Mouse (Mus musculus): ENCODE results near the gene Wdr62. TPM values are rescaled to one million over a fixed set of nuclear protein-coding genes. Genes with fewer than 3 reads are reported as not detected.

Gene Wdr62
- polyA plus RNA-seq (2014; fragmentation: Nextera tagmentation; extraction: Ambion mirVana), result 7.7 and 9.9 TPM in 2 replicates

DNA sequence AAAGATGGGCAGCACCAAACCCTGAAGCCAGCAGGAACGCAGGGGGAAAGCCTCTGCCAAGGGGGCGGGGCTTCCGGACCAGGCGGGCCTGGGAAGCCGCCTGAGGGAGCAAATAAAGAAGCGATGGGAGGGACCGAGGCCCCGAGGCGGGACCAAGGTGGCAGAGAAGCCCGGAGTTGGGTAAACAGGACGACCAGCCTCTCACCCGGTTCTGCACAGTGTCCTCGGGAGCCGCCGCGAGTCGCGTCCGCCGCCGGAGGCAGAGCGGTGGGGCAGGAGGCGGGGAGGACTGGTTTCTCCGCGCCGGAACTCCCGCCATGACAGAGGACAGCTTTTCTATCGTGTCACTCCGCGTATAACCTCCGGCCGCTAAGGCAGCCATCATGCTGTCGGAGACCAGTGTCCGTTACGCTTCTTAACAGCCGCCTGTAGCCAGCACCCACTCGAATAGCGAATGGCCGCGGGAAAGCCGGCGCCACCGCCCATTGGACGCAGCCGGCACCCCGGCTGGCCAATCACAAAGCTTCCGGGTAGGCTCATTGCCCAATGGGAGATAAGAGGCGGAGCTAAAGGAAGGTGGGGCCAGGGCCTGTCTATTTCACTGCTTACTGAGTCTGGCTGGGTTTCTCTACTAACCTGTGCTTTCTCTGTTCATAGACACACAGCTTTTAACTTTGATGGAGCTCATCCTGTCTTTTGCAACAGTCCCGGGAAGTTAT is at the start of gene Wdr62, which contains the start of gene Thap8:
Wdr62 (minus strand) TSS at position 469 of the 719 bp plus-strand sequence.
Thap8 (plus strand) TSS at position 144 of the 719 bp plus-strand sequence.
- Histone ChIP-seq H3K9me3 (replicated peaks; ENCODE audit: control insufficient read depth, low read length) (no peaks in the 10 kb centered on the region), H3K4me3 (ENCODE audit: low read depth, low read length) (peak within 1 kb of the TSS; percentile 87), H3K27ac (ENCODE audit: low read depth, low read length) (peak within 1 kb of the TSS; percentile 95), H3K27me3 (ENCODE audit: control insufficient read depth, insufficient read depth, low read length) (no peaks in the 10 kb centered on the region; the same call in 1 of the 2 replicates), H3K4me1 (ENCODE audit: control insufficient read depth, insufficient read depth, low read length) (peaks cover 6% of the 10 kb centered on the region), H3K36me3 (ENCODE audit: control insufficient read depth, insufficient read depth, low read length) (no peaks in the 10 kb centered on the region), H3K4me2 (peak within 1 kb of the TSS; percentile 79), H3K9ac (ENCODE audit: low read depth, low read length) (peak within 1 kb of the TSS; percentile 76)
- under 1% methylated on average over 49 of the region's 49 CpGs for WGBS (ENCODE audit: insufficient replicate concordance)
- ATAC-seq (replicated peaks; ENCODE audit: insufficient number of reproducible peaks, low FRiP score, low TSS enrichment), result peak; percentile 95

DNA sequence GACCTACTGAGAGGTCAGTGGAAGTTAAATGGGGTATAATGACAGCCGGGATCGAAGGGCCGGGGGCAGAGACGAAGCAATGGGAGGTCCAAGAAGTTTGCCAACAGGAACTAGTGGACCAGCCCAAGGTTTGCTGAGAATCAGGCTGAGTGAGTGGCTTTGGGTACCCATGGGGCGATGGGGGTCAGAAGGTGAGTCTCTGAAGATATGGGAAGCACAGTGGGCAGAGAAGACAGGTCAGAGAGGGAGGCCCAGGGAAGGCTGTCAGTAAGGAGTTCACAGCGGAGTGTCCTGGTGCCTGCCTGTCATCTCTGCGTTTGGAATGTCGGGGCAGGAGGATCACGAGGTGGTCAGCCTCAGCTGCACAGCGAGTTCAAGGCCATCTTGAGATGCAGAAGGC is 48.2 kb upstream of the Wdr62 start:
- ATAC-seq (replicated peaks; ENCODE audit: insufficient number of reproducible peaks, low FRiP score, low TSS enrichment), result no peak
- Histone ChIP-seq H3K27me3 (ENCODE audit: control insufficient read depth, insufficient read depth, low read length) (no peaks in the 10 kb centered on the region), H3K4me1 (ENCODE audit: control insufficient read depth, insufficient read depth, low read length) (peaks cover 14% of the 10 kb centered on the region; the same call in 1 of the 2 replicates), H3K4me3 (ENCODE audit: low read depth, low read length) (no peak overlapping the region), H3K27ac (ENCODE audit: low read depth, low read length) (no peak overlapping the region), H3K4me2 (no peak overlapping the region), H3K36me3 (ENCODE audit: control insufficient read depth, insufficient read depth, low read length) (no peaks in the 10 kb centered on the region), H3K9me3 (replicated peaks; ENCODE audit: control insufficient read depth, low read length) (no peaks in the 10 kb centered on the region), H3K9ac (ENCODE audit: low read depth, low read length) (no peak overlapping the region)
- WGBS (ENCODE audit: insufficient replicate concordance), result 43% methylated on average over 10 of the region's 10 CpGs

GRCm38 (mm10) chr7:30327140-30327539 is 46.9 kb upstream of the Wdr62 start:
- Histone ChIP-seq H3K4me2 (no peak overlapping the region), H3K27me3 (ENCODE audit: control insufficient read depth, insufficient read depth, low read length) (no peaks in the 10 kb centered on the region)
- WGBS (ENCODE audit: insufficient replicate concordance), result 47% methylated on average over 15 of the region's 15 CpGs

DNA sequence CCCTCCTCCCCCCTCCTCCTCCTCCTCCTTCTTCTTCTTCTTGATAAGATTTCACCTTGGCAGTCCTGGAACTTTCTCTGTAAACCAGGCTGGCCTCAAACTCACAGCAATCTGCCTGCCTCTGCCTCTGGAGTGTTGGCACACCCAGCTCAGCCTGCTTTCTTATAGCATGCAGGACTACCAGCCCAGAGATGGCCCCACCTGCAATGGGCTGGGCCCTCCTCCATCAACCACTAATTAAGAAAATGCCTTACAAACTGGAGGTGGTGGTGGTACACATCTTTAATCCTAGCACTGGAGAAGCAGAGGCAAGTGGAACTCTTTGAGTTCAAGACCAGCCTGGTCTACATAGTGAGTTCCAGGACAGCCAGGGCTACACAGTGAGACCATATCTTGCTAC is 46.2 kb upstream of the Wdr62 start:
- ATAC-seq (replicated peaks; ENCODE audit: insufficient number of reproducible peaks, low FRiP score, low TSS enrichment), result no peak
- no peak overlapping the region for H3K4me2 ChIP-seq
- H3K9me3 ChIP-seq (replicated peaks; ENCODE audit: control insufficient read depth, low read length), result no peaks in the 10 kb centered on the region
- H3K27me3 ChIP-seq (ENCODE audit: control insufficient read depth, insufficient read depth, low read length), result no peaks in the 10 kb centered on the region
- H3K36me3 ChIP-seq (ENCODE audit: control insufficient read depth, insufficient read depth, low read length), result no peaks in the 10 kb centered on the region
- no peak overlapping the region for H3K9ac ChIP-seq (ENCODE audit: low read depth, low read length)
- H3K4me3 ChIP-seq (ENCODE audit: low read depth, low read length), result no peak overlapping the region
- H3K27ac ChIP-seq (ENCODE audit: low read depth, low read length), result no peak overlapping the region
- peaks cover 4% of the 10 kb centered on the region; the same call in 1 of the 2 replicates for H3K4me1 ChIP-seq (ENCODE audit: control insufficient read depth, insufficient read depth, low read length)

More at GRCm38 (mm10) chr7:30327140-30327539, 46.9 kb upstream of the Wdr62 start:
- Histone ChIP-seq H3K27ac (ENCODE audit: low read depth, low read length) (peak overlapping the region; percentile 46; the same call in 1 of the 2 replicates), H3K9ac (ENCODE audit: low read depth, low read length) (no peak overlapping the region), H3K9me3 (replicated peaks; ENCODE audit: control insufficient read depth, low read length) (no peaks in the 10 kb centered on the region), H3K36me3 (ENCODE audit: control insufficient read depth, insufficient read depth, low read length) (no peaks in the 10 kb centered on the region), H3K4me3 (ENCODE audit: low read depth, low read length) (no peak overlapping the region), H3K4me1 (ENCODE audit: control insufficient read depth, insufficient read depth, low read length) (peaks cover 6% of the 10 kb centered on the region; the same call in 1 of the 2 replicates)
- no peak for ATAC-seq (replicated peaks; ENCODE audit: insufficient number of reproducible peaks, low FRiP score, low TSS enrichment)

- H3K4me2 ChIP-seq, result no peak overlapping the region
- no peak overlapping the region for H3K27ac ChIP-seq (ENCODE audit: low read depth, low read length)
- H3K4me1 ChIP-seq (ENCODE audit: control insufficient read depth, insufficient read depth, low read length), result peaks cover 8% of the 10 kb centered on the region
- no peaks in the 10 kb centered on the region for H3K36me3 ChIP-seq (ENCODE audit: control insufficient read depth, insufficient read depth, low read length)
- no peak overlapping the region for H3K4me3 ChIP-seq (ENCODE audit: low read depth, low read length)
- no peak for ATAC-seq (replicated peaks; ENCODE audit: insufficient number of reproducible peaks, low FRiP score, low TSS enrichment)
- H3K9me3 ChIP-seq (replicated peaks; ENCODE audit: control insufficient read depth, low read length), result no peaks in the 10 kb centered on the region
- no peaks in the 10 kb centered on the region for H3K27me3 ChIP-seq (ENCODE audit: control insufficient read depth, insufficient read depth, low read length)
- H3K9ac ChIP-seq (ENCODE audit: low read depth, low read length), result no peak overlapping the region
- WGBS (ENCODE audit: insufficient replicate concordance), result 35% methylated on average over 2 of the region's 2 CpGs
Measured at GRCm38 (mm10) chr7:30325364-30325763, 45.1 kb upstream of the Wdr62 start.

DNA sequence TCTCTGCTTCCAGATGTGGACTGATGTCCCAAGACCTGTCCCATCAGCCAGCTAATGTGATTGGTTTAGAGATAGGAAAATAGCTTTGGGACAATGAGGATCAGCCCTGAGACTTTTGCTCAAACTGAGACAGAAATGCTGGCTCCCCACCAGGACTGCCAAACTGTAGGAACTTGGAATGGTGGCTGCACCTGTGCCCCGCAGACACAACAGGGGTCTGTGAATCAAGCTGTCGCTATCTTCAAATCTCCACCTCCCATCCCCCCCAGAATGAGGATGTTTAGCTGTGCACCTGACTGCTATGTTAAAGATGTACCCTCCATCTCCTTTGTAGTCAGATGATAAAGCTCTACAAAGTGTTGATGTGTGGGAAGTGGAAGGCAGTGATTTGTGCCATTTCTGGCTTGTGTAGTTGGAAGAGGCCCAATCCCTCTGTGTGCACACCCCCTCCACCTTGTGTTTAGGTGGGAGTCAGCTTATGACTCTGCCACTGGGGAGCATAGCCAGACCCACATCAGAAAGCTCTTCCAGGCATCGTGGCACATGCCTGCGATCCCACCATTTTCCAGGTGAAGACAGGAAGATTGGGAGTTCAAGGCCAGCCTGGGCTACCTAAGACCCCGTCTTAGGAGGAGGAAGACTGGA is 44.2 kb upstream of the Wdr62 start:
- H3K9me3 ChIP-seq (replicated peaks; ENCODE audit: control insufficient read depth, low read length), result no peaks in the 10 kb centered on the region
- no peak overlapping the region for H3K4me3 ChIP-seq (ENCODE audit: low read depth, low read length)
- H3K9ac ChIP-seq (ENCODE audit: low read depth, low read length), result no peak overlapping the region
- no peak for ATAC-seq (replicated peaks; ENCODE audit: insufficient number of reproducible peaks, low FRiP score, low TSS enrichment)
- WGBS (ENCODE audit: insufficient replicate concordance), result 69% methylated on average over 5 of the region's 5 CpGs
- peaks cover 8% of the 10 kb centered on the region for H3K4me1 ChIP-seq (ENCODE audit: control insufficient read depth, insufficient read depth, low read length)
- H3K27ac ChIP-seq (ENCODE audit: low read depth, low read length), result no peak overlapping the region
- no peaks in the 10 kb centered on the region for H3K36me3 ChIP-seq (ENCODE audit: control insufficient read depth, insufficient read depth, low read length)
- H3K4me2 ChIP-seq, result no peak overlapping the region
- H3K27me3 ChIP-seq (ENCODE audit: control insufficient read depth, insufficient read depth, low read length), result no peaks in the 10 kb centered on the region

DNA sequence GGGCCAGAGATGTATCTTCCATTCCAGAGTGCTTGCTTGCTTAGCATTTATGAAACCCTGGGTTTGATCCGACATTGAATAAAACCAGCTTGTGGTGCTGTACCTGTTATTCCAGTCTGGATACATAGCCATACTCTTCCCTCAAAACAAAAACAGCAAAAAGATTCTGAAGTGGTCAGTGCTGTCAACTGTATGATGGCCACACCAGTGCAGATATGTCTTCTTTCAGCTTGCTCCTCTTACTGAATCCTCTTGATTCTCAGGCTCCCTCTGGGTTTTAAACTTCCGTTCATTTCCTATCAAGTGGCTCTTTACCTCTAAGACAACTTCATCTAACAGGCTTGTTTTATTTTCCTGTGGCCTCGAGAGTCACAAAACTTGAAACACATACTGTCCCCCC is 43.6 kb upstream of the Wdr62 start, which contains the start of gene Sdhaf1:
Sdhaf1 (minus strand) TSS at position 101 of the 400 bp plus-strand sequence.
- no peaks in the 10 kb centered on the region for H3K36me3 ChIP-seq (ENCODE audit: control insufficient read depth, insufficient read depth, low read length)
- H3K9ac ChIP-seq (ENCODE audit: low read depth, low read length), result peak within 1 kb of the TSS; percentile 76
- H3K4me2 ChIP-seq, result peak within 1 kb of the TSS; percentile 94
- no peaks in the 10 kb centered on the region for H3K9me3 ChIP-seq (replicated peaks; ENCODE audit: control insufficient read depth, low read length)
- WGBS (ENCODE audit: insufficient replicate concordance), result 72% methylated on average over 3 of the region's 3 CpGs
- no peaks in the 10 kb centered on the region for H3K27me3 ChIP-seq (ENCODE audit: control insufficient read depth, insufficient read depth, low read length)
- H3K27ac ChIP-seq (ENCODE audit: low read depth, low read length), result peak within 1 kb of the TSS; percentile 91
- peak within 1 kb of the TSS; percentile 84 for H3K4me3 ChIP-seq (ENCODE audit: low read depth, low read length)
- H3K4me1 ChIP-seq (ENCODE audit: control insufficient read depth, insufficient read depth, low read length), result peaks cover 8% of the 10 kb centered on the region
- no peak for ATAC-seq (replicated peaks; ENCODE audit: insufficient number of reproducible peaks, low FRiP score, low TSS enrichment)

GRCm38 (mm10) chr7:30322865-30323264 is 42.6 kb upstream of the Wdr62 start:
- peak overlapping the region; percentile 91 for H3K27ac ChIP-seq (ENCODE audit: low read depth, low read length)

More at GRCm38 (mm10) chr7:30322865-30323264, 42.6 kb upstream of the Wdr62 start:
- Histone ChIP-seq H3K9ac (ENCODE audit: low read depth, low read length) (peak overlapping the region; percentile 76), H3K36me3 (ENCODE audit: control insufficient read depth, insufficient read depth, low read length) (no peaks in the 10 kb centered on the region), H3K4me1 (ENCODE audit: control insufficient read depth, insufficient read depth, low read length) (peaks cover 8% of the 10 kb centered on the region), H3K27me3 (ENCODE audit: control insufficient read depth, insufficient read depth, low read length) (no peaks in the 10 kb centered on the region), H3K4me3 (ENCODE audit: low read depth, low read length) (peak overlapping the region; percentile 84), H3K4me2 (peak overlapping the region; percentile 94), H3K9me3 (replicated peaks; ENCODE audit: control insufficient read depth, low read length) (no peaks in the 10 kb centered on the region)
- no peak for ATAC-seq (replicated peaks; ENCODE audit: insufficient number of reproducible peaks, low FRiP score, low TSS enrichment)
- WGBS (ENCODE audit: insufficient replicate concordance), result 31% methylated on average over 6 of the region's 6 CpGs

All from heart, embryonic 11.5 days (tissue).